Mouse (Mus musculus): ENCODE data around the gene Serpine2. TPM values are rescaled to one million over a fixed set of nuclear protein-coding genes. Genes with fewer than 3 reads are reported as not detected.

The Serpine2 gene
- polyA plus RNA-seq, 1 experiment from 2014 or later, result 287 TPM

DNA sequence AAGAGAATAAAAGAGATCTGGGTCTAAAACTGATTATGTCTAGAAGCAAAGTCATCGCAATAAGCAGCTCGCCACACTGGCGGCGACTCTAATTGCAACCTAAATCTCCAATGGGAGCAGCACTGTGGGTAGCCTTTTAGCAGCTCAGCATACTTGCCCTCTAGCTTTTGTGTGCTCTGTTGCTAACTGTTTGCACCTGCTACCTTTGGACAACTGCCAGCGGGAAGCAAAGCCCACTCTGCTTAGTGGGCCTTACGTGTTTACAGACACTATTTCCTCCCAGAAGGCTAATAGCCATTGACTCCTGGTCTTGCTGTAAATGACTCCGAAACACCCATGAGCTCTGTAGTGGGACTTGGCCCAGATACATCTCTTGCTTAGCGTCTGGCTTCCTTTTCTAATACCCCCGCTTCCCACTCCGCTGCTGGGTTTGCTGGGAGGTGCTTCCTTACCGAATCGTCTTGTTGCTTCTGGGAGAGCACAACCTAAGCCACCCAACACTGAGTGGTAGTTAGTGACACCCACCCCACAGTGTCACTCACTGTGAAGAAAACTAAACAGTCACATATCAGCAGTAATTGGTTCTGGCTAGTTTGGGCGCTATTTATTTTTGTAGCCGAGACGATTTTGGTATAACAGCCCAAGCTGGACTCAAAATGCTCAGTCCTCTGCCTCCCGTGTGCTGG lies 28.1 kb downstream of the Serpine2 start:
- Histone ChIP-seq H3K4me1 (ENCODE audit: control insufficient read depth, insufficient read depth, low read length) (peaks cover 6% of the 10 kb centered on the region; the same call in 1 of the 2 replicates), H3K36me3 (ENCODE audit: control insufficient read depth, insufficient read depth, low read length) (no peaks in the 10 kb centered on the region), H3K4me2 (ENCODE audit: low read depth, low read length) (no peak overlapping the region), H3K27ac (replicated peaks; ENCODE audit: low read depth, low read length) (no peak overlapping the region), H3K27me3 (replicated peaks; ENCODE audit: control insufficient read depth, insufficient read depth, low read length) (no peaks in the 10 kb centered on the region), H3K9ac (ENCODE audit: low read depth, low read length) (no peak overlapping the region), H3K4me3 (ENCODE audit: low read depth, low read length) (no peak overlapping the region), H3K9me3 (ENCODE audit: control insufficient read depth, low read length) (no peaks in the 10 kb centered on the region)
- DNase-seq (ENCODE audit: low spot score), result peak; percentile 85
- peak; percentile 84; the same call in 1 of the 2 replicates for ATAC-seq (ENCODE audit: low read depth)
- WGBS, result 55% methylated on average over 16 of the region's 16 CpGs

DNA sequence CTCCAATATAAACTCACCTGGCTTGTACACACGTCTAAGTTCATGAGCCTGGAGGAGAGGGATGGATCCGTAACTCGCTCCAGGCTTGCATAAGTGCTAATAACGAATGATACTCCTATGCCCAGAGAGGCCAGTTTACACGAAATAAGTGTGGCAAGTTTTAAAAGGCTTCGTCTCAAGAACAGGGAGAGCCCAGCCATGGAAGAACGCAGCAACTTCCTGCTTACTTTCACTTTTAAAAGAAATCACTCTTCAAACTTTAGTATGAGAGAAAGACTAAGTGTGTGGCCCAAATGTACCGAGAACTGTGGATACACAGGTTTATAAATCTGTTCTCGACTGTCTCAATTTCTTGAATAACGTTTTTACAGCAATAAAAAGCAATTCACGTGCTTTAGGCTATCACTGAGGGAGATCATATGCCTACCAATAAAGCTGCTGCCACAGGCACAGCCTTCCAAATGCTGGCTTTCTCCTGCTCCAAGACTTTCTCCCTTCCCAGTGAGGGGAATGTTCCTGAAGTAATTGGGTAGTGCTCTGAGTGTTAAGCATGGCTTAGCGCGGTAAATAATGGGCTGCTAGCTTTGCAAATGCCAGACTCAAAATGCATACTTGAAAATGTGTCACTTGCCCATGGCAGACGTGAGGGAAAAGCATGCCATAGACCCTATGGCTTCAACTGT lies 36.9 kb downstream of the Serpine2 start:
- DNase-seq (ENCODE audit: low spot score) (no peak), ATAC-seq (ENCODE audit: low read depth) (no peak)
- Histone ChIP-seq H3K4me3 (ENCODE audit: low read depth, low read length) (0 out of 2 replicates have a peak overlapping the region, but pooled peaks have one; percentile 6), H3K36me3 (ENCODE audit: control insufficient read depth, insufficient read depth, low read length) (peaks cover 8% of the 10 kb centered on the region; the same call in 1 of the 2 replicates), H3K27me3 (replicated peaks; ENCODE audit: control insufficient read depth, insufficient read depth, low read length) (no peaks in the 10 kb centered on the region), H3K4me1 (ENCODE audit: control insufficient read depth, insufficient read depth, low read length) (peaks cover 18% of the 10 kb centered on the region), H3K4me2 (ENCODE audit: low read depth, low read length) (peak overlapping the region; percentile 37), H3K9ac (ENCODE audit: low read depth, low read length) (no peak overlapping the region), H3K27ac (replicated peaks; ENCODE audit: low read depth, low read length) (peak overlapping the region; percentile 39; the same call in 1 of the 2 replicates), H3K9me3 (ENCODE audit: control insufficient read depth, low read length) (no peaks in the 10 kb centered on the region)
- 59% methylated on average over 14 of the region's 14 CpGs for WGBS

DNA sequence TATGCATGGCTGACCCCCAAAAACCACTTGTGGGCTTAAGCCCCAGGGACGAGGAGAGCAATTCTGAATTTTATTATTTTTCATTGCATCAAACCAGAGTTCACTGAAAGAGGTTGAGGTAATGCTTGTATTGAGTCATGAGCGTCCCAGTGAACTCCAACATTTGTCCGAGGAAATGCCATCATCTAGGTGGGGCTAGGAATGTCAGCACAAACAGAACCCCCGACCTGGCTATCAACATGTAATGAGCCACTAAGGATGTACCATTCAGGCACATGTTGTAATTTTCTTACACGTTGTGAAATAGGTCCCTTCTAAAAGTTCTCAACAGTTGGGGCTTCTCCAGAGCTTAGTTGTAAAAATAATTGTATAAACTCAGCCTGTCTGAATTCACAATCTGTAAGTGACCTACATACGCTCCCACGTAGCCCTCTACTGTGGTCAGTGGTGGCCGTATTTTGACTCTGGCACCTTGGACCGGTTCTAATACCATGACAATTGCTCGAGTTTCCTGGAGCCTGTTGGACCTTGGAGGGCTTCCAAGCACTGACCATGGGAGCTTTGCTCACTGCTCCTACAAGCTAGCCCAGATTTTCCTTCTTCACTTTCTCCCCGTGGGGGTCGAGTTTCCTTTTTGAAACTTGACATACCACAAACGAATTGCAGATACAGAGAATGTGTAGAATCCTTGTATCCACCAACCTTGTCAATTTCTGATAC lies 38.0 kb downstream of the Serpine2 start:
- Histone ChIP-seq H3K36me3 (ENCODE audit: control insufficient read depth, insufficient read depth, low read length) (peaks cover 8% of the 10 kb centered on the region; the same call in 1 of the 2 replicates), H3K4me1 (ENCODE audit: control insufficient read depth, insufficient read depth, low read length) (peaks cover 18% of the 10 kb centered on the region), H3K9ac (ENCODE audit: low read depth, low read length) (no peak overlapping the region), H3K4me2 (ENCODE audit: low read depth, low read length) (no peak overlapping the region), H3K4me3 (ENCODE audit: low read depth, low read length) (no peak overlapping the region), H3K27me3 (replicated peaks; ENCODE audit: control insufficient read depth, insufficient read depth, low read length) (no peaks in the 10 kb centered on the region), H3K27ac (replicated peaks; ENCODE audit: low read depth, low read length) (no peak overlapping the region), H3K9me3 (ENCODE audit: control insufficient read depth, low read length) (no peaks in the 10 kb centered on the region)
- ATAC-seq (ENCODE audit: low read depth) (no peak), DNase-seq (ENCODE audit: low spot score) (peak; percentile 40)
- WGBS, result 63% methylated on average over 13 of the region's 13 CpGs

DNA sequence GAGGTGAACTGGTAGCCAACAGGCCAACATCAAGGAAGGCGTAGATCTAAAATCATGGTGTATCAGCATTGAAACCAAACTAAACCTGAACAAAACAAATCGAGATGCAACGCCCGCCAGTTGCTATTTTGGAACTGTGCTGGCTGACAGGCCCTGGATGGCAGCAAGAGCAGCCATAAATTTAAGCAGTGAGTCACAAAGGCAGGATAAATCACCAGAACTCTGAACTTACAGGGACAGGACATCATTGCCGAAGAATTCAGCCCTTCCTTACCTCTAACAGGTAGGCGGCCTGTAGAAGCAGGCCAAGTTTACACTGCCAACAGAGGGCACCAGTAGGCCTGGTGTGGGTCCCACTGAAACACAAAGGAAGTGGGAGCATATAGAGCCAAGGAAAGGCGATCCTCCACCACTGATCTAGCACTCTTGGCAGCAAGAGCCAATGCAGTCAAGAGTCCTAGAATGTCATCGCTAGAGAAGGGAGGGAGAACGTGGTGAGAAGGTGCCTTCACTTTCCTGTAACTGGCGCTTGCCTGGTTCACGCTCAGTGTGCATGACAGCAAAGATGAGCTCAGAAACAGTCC lies 41.6 kb downstream of the Serpine2 start:
- 92% methylated on average over 10 of the region's 11 CpGs for WGBS
- H3K9ac ChIP-seq (ENCODE audit: low read depth, low read length), result no peak overlapping the region
- ATAC-seq (ENCODE audit: low read depth), result no peak

DNA sequence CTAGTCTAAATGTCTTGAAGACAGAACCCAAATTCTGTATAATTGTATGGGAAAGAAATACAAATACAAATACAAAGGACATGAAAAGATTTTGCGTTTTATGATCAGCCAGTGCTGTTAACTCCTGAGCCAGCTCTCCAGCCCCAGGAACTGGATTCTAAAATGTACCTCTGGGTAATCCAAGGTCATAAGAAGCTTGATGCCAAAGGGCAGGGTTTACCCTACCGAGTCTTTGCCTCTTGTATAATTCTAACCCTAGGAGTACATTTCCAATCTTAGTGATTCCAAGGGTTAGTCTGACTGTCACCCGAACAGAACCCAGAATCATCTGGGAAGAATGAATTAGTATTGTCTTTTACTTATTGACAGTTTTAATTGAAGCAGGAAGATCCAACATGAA lies 45.5 kb downstream of the Serpine2 start:
- 89% methylated on average over 3 of the region's 3 CpGs for WGBS
- ATAC-seq (ENCODE audit: low read depth), result no peak
- Histone ChIP-seq H3K4me1 (ENCODE audit: control insufficient read depth, insufficient read depth, low read length) (no peaks in the 10 kb centered on the region), H3K4me2 (ENCODE audit: low read depth, low read length) (no peak overlapping the region), H3K4me3 (ENCODE audit: low read depth, low read length) (no peak overlapping the region), H3K27ac (replicated peaks; ENCODE audit: low read depth, low read length) (no peak overlapping the region), H3K9me3 (ENCODE audit: control insufficient read depth, low read length) (no peaks in the 10 kb centered on the region), H3K36me3 (ENCODE audit: control insufficient read depth, insufficient read depth, low read length) (peaks cover 32% of the 10 kb centered on the region), H3K9ac (ENCODE audit: low read depth, low read length) (no peak overlapping the region), H3K27me3 (replicated peaks; ENCODE audit: control insufficient read depth, insufficient read depth, low read length) (no peaks in the 10 kb centered on the region)
- DNase-seq (ENCODE audit: low spot score), result no peak

More for the DNA sequence above, 41.6 kb downstream of the Serpine2 start:
- Histone ChIP-seq H3K36me3 (ENCODE audit: control insufficient read depth, insufficient read depth, low read length) (peaks cover 15% of the 10 kb centered on the region), H3K4me1 (ENCODE audit: control insufficient read depth, insufficient read depth, low read length) (peaks cover 9% of the 10 kb centered on the region), H3K27ac (replicated peaks; ENCODE audit: low read depth, low read length) (no peak overlapping the region), H3K4me3 (ENCODE audit: low read depth, low read length) (no peak overlapping the region), H3K27me3 (replicated peaks; ENCODE audit: control insufficient read depth, insufficient read depth, low read length) (no peaks in the 10 kb centered on the region), H3K9me3 (ENCODE audit: control insufficient read depth, low read length) (no peaks in the 10 kb centered on the region), H3K4me2 (ENCODE audit: low read depth, low read length) (no peak overlapping the region)
- DNase-seq (ENCODE audit: low spot score), result no peak

DNA sequence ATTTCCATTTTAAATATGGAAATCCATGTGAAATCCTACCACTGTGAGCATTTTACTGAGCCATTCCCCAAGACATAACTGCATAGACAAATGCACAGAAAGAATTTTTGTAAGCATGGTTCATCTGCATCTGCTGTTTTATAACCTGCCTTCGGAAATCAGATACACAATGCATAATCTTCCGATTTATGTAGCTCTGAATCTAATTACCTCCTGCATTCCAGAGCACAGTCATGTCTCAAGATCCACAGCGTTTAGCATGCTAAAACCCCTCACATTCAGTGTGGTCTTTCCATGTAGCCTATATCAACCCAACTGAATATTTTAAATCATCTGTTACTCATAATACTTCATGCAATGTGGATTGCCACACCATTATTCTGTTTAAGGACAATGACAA lies 51.5 kb downstream of the Serpine2 start:
- H3K4me3 ChIP-seq (ENCODE audit: low read depth, low read length), result no peak overlapping the region
- no peaks in the 10 kb centered on the region for H3K9me3 ChIP-seq (ENCODE audit: control insufficient read depth, low read length)
- no peak overlapping the region for H3K4me2 ChIP-seq (ENCODE audit: low read depth, low read length)
- DNase-seq (ENCODE audit: low spot score) (peak; percentile 53), ATAC-seq (ENCODE audit: low read depth) (peak; percentile 41; the same call in 1 of the 2 replicates)
- H3K27me3 ChIP-seq (replicated peaks; ENCODE audit: control insufficient read depth, insufficient read depth, low read length), result no peaks in the 10 kb centered on the region
- H3K27ac ChIP-seq (replicated peaks; ENCODE audit: low read depth, low read length), result no peak overlapping the region
- no peak overlapping the region for H3K9ac ChIP-seq (ENCODE audit: low read depth, low read length)
- 53% methylated on average over 3 of the region's 3 CpGs for WGBS
- peaks cover 33% of the 10 kb centered on the region for H3K36me3 ChIP-seq (ENCODE audit: control insufficient read depth, insufficient read depth, low read length)
- H3K4me1 ChIP-seq (ENCODE audit: control insufficient read depth, insufficient read depth, low read length), result no peaks in the 10 kb centered on the region

DNA sequence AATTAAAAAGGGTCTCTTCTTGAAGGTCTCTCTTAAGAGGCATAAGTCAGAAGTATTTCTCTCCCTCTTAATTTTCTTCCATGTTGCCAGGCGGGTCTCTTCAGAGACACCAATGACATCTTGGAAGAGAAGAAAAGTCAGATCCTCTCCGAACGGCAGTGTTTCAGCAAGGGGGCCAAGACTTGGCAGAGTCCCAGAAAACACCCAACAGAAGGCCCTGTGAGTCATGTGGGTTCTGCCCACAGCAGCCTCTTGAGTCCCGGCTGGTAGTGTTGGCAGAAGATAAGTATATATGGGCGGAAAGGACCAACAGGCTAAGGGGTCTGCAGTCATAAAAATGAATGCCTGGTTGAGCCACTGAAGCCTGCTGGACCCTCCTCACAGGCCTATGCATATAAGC lies 54.1 kb downstream of the Serpine2 start:
- Histone ChIP-seq H3K4me2 (ENCODE audit: low read depth, low read length) (no peak overlapping the region), H3K27me3 (replicated peaks; ENCODE audit: control insufficient read depth, insufficient read depth, low read length) (no peaks in the 10 kb centered on the region), H3K36me3 (ENCODE audit: control insufficient read depth, insufficient read depth, low read length) (peaks cover 27% of the 10 kb centered on the region), H3K4me3 (ENCODE audit: low read depth, low read length) (no peak overlapping the region), H3K27ac (replicated peaks; ENCODE audit: low read depth, low read length) (no peak overlapping the region), H3K4me1 (ENCODE audit: control insufficient read depth, insufficient read depth, low read length) (no peaks in the 10 kb centered on the region), H3K9ac (ENCODE audit: low read depth, low read length) (no peak overlapping the region), H3K9me3 (ENCODE audit: control insufficient read depth, low read length) (no peaks in the 10 kb centered on the region)
- ATAC-seq (ENCODE audit: low read depth) (no peak), DNase-seq (ENCODE audit: low spot score) (no peak)
- WGBS, result 68% methylated on average over 5 of the region's 5 CpGs

DNA sequence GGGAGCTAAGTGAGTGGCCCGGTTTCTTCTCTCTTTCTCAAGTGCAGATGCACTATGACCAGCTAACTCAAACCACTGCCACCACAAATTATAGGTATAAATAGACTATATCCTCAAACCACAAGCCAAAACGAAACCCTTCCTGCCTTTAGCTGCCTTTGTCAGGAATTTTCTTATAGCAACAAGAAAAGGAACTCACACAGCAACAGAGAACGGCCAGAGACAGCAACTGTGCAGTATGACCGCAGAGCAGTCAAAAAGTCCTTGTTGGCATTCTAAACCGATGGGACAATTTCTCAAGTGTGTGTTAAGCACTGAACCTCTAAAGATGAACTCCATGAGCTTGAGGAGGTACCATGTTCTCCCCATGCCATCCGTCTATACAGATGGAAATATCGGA lies 57.4 kb downstream of the Serpine2 start:
- Histone ChIP-seq H3K9me3 (ENCODE audit: control insufficient read depth, low read length) (no peaks in the 10 kb centered on the region), H3K4me1 (ENCODE audit: control insufficient read depth, insufficient read depth, low read length) (no peaks in the 10 kb centered on the region), H3K4me3 (ENCODE audit: low read depth, low read length) (no peak overlapping the region), H3K36me3 (ENCODE audit: control insufficient read depth, insufficient read depth, low read length) (peaks cover 40% of the 10 kb centered on the region), H3K27me3 (replicated peaks; ENCODE audit: control insufficient read depth, insufficient read depth, low read length) (no peaks in the 10 kb centered on the region), H3K9ac (ENCODE audit: low read depth, low read length) (no peak overlapping the region), H3K4me2 (ENCODE audit: low read depth, low read length) (no peak overlapping the region), H3K27ac (replicated peaks; ENCODE audit: low read depth, low read length) (0 out of 2 replicates have a peak overlapping the region, but pooled peaks have one; percentile 11)
- WGBS, result 73% methylated on average over 7 of the region's 7 CpGs
- ATAC-seq (ENCODE audit: low read depth) (peak; percentile 33; the same call in 1 of the 2 replicates), DNase-seq (ENCODE audit: low spot score) (peak; percentile 65)
